Mouse (Mus musculus): ENCODE data around the gene Olfr1425. TPM values are rescaled to one million over a fixed set of nuclear protein-coding genes. Genes with fewer than 3 reads are reported as not detected.
"Not testable (repeated sequence)": the region's sequence is repeated elsewhere in the genome, so short reads cannot be mapped to it uniquely, and the experiment has no call there.

Olfr1425 gene
- total RNA-seq (2014; fragmentation: Nextera tagmentation): not detected in 2 replicates
- total RNA-seq (2017): not detected in 2 replicates

DNA sequence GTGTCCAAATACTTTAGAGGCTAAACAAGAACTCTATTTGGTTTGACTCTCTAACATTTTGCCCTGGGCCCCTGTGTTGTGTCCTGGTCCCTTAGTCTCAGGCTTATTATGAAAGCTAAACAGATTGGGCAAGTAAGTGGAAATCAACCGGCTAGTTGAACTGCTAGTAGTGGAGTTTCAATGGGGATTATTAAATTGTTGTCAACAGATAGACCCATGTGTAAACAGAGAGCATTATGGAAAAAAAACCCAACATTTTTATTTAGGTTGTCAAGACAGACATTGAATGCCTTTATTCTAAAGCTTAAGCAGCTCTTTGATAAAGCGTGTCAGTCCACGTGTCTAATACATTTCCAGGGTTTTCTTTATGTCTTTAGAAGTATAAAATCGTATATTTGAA lies at the start of gene Olfr1425:
TSS of gene Olfr1425 (minus strand) at position 101 of the 400 bp plus-strand sequence.
- ATAC-seq (replicated peaks; ENCODE audit: poor library complexity, severe bottlenecking): not testable (repeated sequence)

- no peak for ATAC-seq (replicated peaks; ENCODE audit: poor library complexity, severe bottlenecking)
Observed at GRCm38 (mm10) chr19:12123103-12123502, 45.6 kb upstream of the Olfr1425 start, which contains the start of gene Olfr76. Gene Olfr76, minus strand, starts transcription at chr19:12123203.

DNA sequence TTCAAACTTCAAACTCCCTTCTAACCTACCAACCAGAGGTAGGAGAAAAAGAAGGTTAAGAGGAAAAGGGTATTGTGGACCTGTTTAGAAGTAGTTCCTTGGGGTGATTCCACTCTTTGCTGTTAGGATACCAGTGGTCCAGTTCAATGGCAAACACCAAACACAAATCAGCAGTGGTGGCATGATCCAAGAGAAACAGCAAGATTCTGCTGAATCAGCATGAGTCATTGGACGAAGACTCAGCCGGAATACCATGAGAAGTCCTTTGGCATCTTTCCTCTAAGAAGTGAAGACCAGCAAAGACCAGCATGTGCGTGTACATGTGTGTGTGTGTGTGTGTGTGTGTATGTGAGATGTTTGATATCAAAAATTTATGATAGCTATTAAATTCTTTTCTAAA lies 38.9 kb upstream of the Olfr1425 start:
- no peak for ATAC-seq (replicated peaks; ENCODE audit: poor library complexity, severe bottlenecking)

DNA sequence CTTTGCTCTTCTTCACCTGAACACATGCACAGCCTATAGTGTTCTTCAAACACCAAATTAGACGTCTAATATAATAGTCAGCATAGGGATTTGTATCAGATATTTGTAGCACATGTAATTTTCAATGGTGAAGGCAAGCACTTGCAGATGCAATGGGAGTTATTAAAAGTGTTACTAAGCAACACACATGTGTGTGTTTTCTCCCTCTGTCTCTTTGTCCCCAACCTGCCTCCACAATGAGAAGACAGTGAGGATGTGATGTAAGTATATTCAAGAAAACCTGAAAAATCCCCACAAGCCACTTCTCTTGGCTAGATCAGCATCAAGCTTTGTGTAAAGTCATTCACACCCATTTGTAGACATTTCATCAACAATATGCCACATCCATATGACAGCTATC lies 38.3 kb upstream of the Olfr1425 start, which contains the start of gene Olfr1428:
TSS of gene Olfr1428 (minus strand) at position 101 of the 400 bp plus-strand sequence.
- no peak for ATAC-seq (replicated peaks; ENCODE audit: poor library complexity, severe bottlenecking)

GRCm38 (mm10) chr19:12113807-12114206 lies 36.3 kb upstream of the Olfr1425 start:
- no peak for ATAC-seq (replicated peaks; ENCODE audit: poor library complexity, severe bottlenecking)

DNA sequence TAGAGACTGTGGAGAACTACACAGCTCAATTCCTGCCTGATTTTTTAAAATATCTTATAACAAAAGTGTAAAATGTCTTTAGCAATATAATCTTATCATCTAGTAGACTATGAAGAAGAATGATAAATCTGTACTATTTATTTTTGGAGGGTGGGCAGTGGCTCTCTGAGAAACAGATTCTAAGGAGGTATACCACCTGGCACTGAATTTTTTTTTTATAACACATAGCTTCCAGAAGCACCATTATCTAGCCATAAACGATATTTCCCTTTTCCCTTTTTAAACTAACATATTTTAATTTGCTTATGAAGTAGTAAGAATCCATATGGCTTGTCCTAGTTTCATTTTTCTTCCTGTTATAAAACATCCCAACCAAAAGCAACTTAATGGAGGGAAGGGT lies 27.0 kb upstream of the Olfr1425 start:
- no peak for ATAC-seq (replicated peaks; ENCODE audit: poor library complexity, severe bottlenecking)

DNA sequence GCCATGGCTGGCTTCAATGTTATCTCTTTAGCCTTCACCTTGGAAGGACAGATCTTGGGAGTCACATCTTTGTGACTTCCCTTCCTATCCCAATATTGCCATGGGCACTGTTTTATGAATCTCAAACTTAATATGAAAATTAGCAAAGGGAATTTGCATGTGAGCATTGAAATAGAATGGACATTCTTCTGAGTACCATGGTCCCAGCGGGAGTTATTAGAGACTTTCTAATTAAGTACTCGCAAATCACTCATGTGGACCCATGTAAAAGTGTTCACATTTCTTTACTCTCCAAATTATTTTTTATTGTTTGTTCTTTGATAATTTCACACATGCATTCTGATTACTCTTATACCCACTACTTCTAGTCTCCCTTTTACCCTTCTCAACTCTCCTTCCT lies 25.7 kb upstream of the Olfr1425 start, which contains the start of gene Olfr1427:
TSS of gene Olfr1427 (minus strand) at position 101 of the 400 bp plus-strand sequence.
- no peak for ATAC-seq (replicated peaks; ENCODE audit: poor library complexity, severe bottlenecking)

GRCm38 (mm10) chr19:12091913-12092312 lies 14.4 kb upstream of the Olfr1425 start, which contains the start of gene Olfr1426:
Gene Olfr1426, minus strand, starts transcription at chr19:12092013.
- no peak for ATAC-seq (replicated peaks; ENCODE audit: poor library complexity, severe bottlenecking)

DNA sequence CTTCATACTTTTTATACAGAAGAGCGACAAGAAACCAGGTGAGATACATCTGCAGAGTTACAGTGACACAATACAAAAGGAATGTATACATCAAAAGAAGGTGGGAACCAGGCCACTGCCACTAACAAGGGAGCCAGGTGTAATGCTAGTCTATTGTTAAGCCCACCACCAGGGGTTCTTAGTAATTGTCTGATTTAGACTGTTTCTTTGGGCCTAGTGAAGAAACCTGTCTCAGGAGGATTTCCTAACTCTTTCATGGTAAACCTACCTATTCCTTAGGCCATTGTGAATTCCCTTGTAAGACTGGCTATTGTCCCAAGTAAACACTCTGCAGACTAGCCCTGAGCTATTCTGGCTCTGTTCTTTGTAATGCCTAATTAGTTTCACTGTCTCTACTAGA lies 8.0 kb downstream of the Olfr1425 start:
- not testable (repeated sequence) for ATAC-seq (replicated peaks; ENCODE audit: poor library complexity, severe bottlenecking)

GRCm38 (mm10) chr19:12067806-12068205 lies 9.7 kb downstream of the Olfr1425 start:
- not testable (repeated sequence) for ATAC-seq (replicated peaks; ENCODE audit: poor library complexity, severe bottlenecking)

DNA sequence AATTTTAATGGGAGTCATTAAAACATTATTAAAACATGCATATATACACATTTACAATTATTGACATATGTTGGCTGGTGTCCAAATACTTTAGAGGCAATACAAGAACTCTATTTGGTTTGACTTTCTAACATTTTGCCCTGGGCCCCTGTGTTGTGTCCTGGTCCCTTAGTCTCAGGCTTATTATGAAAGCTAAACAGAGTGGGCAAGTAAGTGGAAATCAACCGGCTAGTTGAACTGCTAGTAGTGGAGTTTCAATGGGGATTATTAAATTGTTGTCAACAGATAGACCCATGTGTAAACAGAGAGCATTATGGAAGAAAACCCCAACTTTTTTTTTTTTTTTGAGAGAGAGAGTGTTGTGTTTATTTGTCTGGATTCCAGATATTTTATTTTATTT lies 14.9 kb downstream of the Olfr1425 start, which contains the start of gene Olfr1424:
TSS of gene Olfr1424 (minus strand) at position 101 of the 400 bp plus-strand sequence.
- ATAC-seq (replicated peaks; ENCODE audit: poor library complexity, severe bottlenecking): not testable (repeated sequence)

- no peak for ATAC-seq (replicated peaks; ENCODE audit: poor library complexity, severe bottlenecking)
Observed at GRCm38 (mm10) chr19:12043163-12043562, 34.4 kb downstream of the Olfr1425 start.

DNA sequence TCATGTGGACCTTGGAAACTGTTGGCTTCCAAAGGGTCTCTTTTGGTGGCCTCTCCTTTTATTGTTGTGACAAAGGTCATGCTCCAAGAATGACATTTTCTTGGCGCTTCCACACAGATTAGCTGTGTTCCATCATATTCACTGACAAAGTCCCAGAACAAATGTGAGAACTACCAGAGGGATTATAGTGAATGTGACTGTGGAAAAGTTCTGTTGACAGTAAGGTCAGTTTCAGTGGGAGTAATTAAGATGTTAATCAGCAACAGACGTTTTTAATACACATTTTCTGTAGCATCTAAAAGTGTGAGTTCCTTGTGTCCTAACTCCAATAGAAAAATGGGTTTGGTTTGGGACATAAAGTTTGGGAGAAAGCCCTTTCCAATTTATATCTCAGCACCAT lies 36.3 kb downstream of the Olfr1425 start, which contains the start of gene Olfr1423:
TSS of gene Olfr1423 (minus strand) at position 101 of the 400 bp plus-strand sequence.
- no peak for ATAC-seq (replicated peaks; ENCODE audit: poor library complexity, severe bottlenecking)

- ATAC-seq (replicated peaks; ENCODE audit: poor library complexity, severe bottlenecking): no peak
Observed at GRCm38 (mm10) chr19:12037727-12038126, 39.8 kb downstream of the Olfr1425 start.

DNA sequence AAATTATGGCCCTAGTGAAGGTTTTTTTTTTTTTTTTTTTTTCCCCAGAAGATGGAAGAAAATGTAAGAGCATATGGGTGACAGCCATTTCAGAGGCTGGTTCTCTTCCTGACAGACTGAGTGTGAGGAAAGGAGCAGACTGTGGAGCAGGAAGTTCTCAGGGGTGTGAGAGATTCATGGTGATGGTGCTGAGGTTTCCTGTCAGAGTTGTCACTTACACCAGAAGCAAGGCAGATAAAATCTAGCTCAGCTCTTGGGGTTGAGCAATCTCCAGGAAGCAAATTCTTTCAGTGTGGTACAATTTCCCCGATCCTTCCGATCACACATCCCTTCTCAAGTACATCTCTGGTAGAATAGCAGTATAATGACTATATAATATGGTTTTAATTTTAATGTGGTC lies 50.9 kb downstream of the Olfr1425 start:
- peak; percentile 89 for ATAC-seq (replicated peaks; ENCODE audit: poor library complexity, severe bottlenecking)

- peak; percentile 54 for ATAC-seq (replicated peaks; ENCODE audit: poor library complexity, severe bottlenecking)
Observed at GRCm38 (mm10) chr19:12025333-12025732, 52.2 kb downstream of the Olfr1425 start.

DNA sequence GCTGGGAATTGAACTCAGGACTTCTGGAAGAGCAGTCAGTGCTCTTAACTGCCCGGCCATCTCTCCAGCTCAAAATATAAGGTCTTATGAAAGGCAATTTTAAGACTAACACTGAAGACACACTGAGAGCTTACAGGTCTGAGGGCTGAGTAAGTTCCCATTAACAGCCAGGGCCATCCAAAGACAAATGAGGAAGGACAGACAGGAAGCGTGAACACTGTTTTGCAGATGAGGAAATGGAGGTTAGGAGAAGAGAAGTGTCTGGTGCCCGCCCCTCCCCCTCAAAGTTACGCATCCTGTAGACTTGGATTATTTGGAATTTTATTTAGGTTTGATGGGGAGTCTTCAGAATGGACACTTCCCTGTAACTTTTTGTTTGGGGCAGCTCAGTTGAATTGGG lies 53.4 kb downstream of the Olfr1425 start:
- peak; percentile 83 for ATAC-seq (replicated peaks; ENCODE audit: poor library complexity, severe bottlenecking)

Other genes with a start within 250 kb of the Olfr1425 start
- not detected in 2 replicates for gene Olfr1417, start 238.5 kb downstream of the Olfr1425 start, total RNA-seq (2014; fragmentation: Nextera tagmentation)
- not detected in 2 replicates for gene Olfr1417, start 238.5 kb downstream of the Olfr1425 start, total RNA-seq (2017)
- not detected in 2 replicates for gene Olfr1418, start 216.7 kb downstream of the Olfr1425 start, total RNA-seq (2014; fragmentation: Nextera tagmentation)
- gene Olfr1418, start 216.7 kb downstream of the Olfr1425 start, total RNA-seq (2017): not detected in 2 replicates
- not detected in 2 replicates for gene Olfr1419, start 202.6 kb downstream of the Olfr1425 start, total RNA-seq (2014; fragmentation: Nextera tagmentation)
- gene Olfr1419, start 202.6 kb downstream of the Olfr1425 start, total RNA-seq (2017): not detected in 2 replicates
- gene Olfr1420, start 191.2 kb downstream of the Olfr1425 start, total RNA-seq (2014; fragmentation: Nextera tagmentation): not detected in 2 replicates
- gene Olfr1420, start 191.2 kb downstream of the Olfr1425 start, total RNA-seq (2017): not detected in 2 replicates
- 33.2 and 43.7 TPM in 2 replicates for gene Patl1, start 165.3 kb downstream of the Olfr1425 start, total RNA-seq (2014; fragmentation: Nextera tagmentation)
- gene Patl1, start 165.3 kb downstream of the Olfr1425 start, total RNA-seq (2017): 12.6 and 12.8 TPM in 2 replicates
- 39.1 and 46.5 TPM in 2 replicates for gene Osbp, start 111.8 kb downstream of the Olfr1425 start, total RNA-seq (2014; fragmentation: Nextera tagmentation)
- gene Osbp, start 111.8 kb downstream of the Olfr1425 start, total RNA-seq (2017): 35.2 and 42.3 TPM in 2 replicates
- gene Olfr1423, start 36.4 kb downstream of the Olfr1425 start, total RNA-seq (2014; fragmentation: Nextera tagmentation): not detected in 2 replicates
- not detected in 2 replicates for gene Olfr1423, start 36.4 kb downstream of the Olfr1425 start, total RNA-seq (2017)
- gene Olfr1424, start 15.0 kb downstream of the Olfr1425 start, total RNA-seq (2014; fragmentation: Nextera tagmentation): not detected in 2 replicates
- gene Olfr1424, start 15.0 kb downstream of the Olfr1425 start, total RNA-seq (2017): not detected in 2 replicates
- gene Olfr1426, start 14.3 kb upstream of the Olfr1425 start, total RNA-seq (2014; fragmentation: Nextera tagmentation): not detected in 2 replicates
- gene Olfr1426, start 14.3 kb upstream of the Olfr1425 start, total RNA-seq (2017): not detected in 2 replicates
- not detected in 2 replicates for gene Olfr1427, start 25.6 kb upstream of the Olfr1425 start, total RNA-seq (2014; fragmentation: Nextera tagmentation)
- not detected in 2 replicates for gene Olfr1427, start 25.6 kb upstream of the Olfr1425 start, total RNA-seq (2017)
- gene Olfr1428, start 38.2 kb upstream of the Olfr1425 start, total RNA-seq (2014; fragmentation: Nextera tagmentation): not detected in 2 replicates
- not detected in 2 replicates for gene Olfr1428, start 38.2 kb upstream of the Olfr1425 start, total RNA-seq (2017)
- not detected in 2 replicates for gene Olfr76, start 45.5 kb upstream of the Olfr1425 start, total RNA-seq (2014; fragmentation: Nextera tagmentation)
- not detected in 2 replicates for gene Olfr76, start 45.5 kb upstream of the Olfr1425 start, total RNA-seq (2017)
- gene Olfr1555-ps1, start 92.4 kb upstream of the Olfr1425 start, total RNA-seq (2014; fragmentation: Nextera tagmentation): not detected in 2 replicates
- not detected in 2 replicates for gene Olfr1555-ps1, start 92.4 kb upstream of the Olfr1425 start, total RNA-seq (2017)
- not detected in 2 replicates for gene Olfr1431, start 122.9 kb upstream of the Olfr1425 start, total RNA-seq (2014; fragmentation: Nextera tagmentation)
- gene Olfr1431, start 122.9 kb upstream of the Olfr1425 start, total RNA-seq (2017): not detected in 2 replicates
- gene Olfr1432, start 154.9 kb upstream of the Olfr1425 start, total RNA-seq (2014; fragmentation: Nextera tagmentation): not detected in 2 replicates
- gene Olfr1432, start 154.9 kb upstream of the Olfr1425 start, total RNA-seq (2017): not detected in 2 replicates
- gene Olfr262, start 163.9 kb upstream of the Olfr1425 start, total RNA-seq (2014; fragmentation: Nextera tagmentation): not detected in 2 replicates
- not detected in 2 replicates for gene Olfr262, start 163.9 kb upstream of the Olfr1425 start, total RNA-seq (2017)
- gene Olfr235, start 183.3 kb upstream of the Olfr1425 start, total RNA-seq (2014; fragmentation: Nextera tagmentation): not detected in 2 replicates
- gene Olfr235, start 183.3 kb upstream of the Olfr1425 start, total RNA-seq (2017): not detected in 2 replicates
- not detected in 2 replicates for gene Olfr1434, start 202.1 kb upstream of the Olfr1425 start, total RNA-seq (2014; fragmentation: Nextera tagmentation)
- not detected in 2 replicates for gene Olfr1434, start 202.1 kb upstream of the Olfr1425 start, total RNA-seq (2017)
- gene Olfr1436, start 221.4 kb upstream of the Olfr1425 start, total RNA-seq (2014; fragmentation: Nextera tagmentation): not detected in 2 replicates
- gene Olfr1436, start 221.4 kb upstream of the Olfr1425 start, total RNA-seq (2017): not detected in 2 replicates
- not detected in 2 replicates for gene Olfr1437, start 247.4 kb upstream of the Olfr1425 start, total RNA-seq (2014; fragmentation: Nextera tagmentation)
- not detected in 2 replicates for gene Olfr1437, start 247.4 kb upstream of the Olfr1425 start, total RNA-seq (2017)